Mouse (Mus musculus) frontal cortex, postnatal 25 days (tissue): ENCODE measurements at regions not wholly inside any gene's neighbourhood (a gene's known extent, or its start where the extent isn't known, plus 50 kb on each side); places are given as distances from the start of the nearest gene placed in this dataset.

Source experiments
- DNase-seq, 2 experiments: peaks; one replicate each; pipeline ENCODE4 v3.0.0; 2022; ENCODE audit warnings: low spot score in 2 of 2

DNA sequence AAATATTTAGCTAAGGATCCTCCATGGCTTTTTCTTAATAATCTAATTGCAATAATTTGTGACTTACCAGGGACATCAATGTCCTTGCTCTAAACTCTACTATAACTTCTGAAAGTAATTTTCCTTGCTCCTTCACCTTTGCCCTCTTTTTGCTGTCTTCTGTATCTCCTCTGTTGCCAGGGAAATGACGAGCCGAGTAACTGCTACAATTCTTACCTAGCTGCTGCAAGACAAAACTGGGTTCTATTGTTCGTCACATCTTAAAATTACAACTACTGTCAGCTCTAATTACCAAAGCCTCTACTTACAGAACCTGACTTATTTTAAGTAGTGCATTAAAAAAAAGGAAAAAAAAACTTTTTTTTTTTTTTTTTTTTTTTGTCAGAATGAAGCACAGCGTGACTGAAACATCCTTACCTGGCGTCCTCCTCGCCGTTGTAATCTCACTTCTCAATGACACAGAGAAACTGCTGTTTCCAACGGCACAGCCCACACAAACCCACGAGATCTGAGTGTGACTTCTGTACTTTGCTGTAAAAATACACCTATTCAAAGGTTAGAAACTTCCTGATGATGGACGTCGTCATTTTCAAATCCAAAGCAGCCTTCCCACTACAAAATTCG, 389.4 kb downstream of the Plk2 start:
- no peak for DNase-seq

DNA sequence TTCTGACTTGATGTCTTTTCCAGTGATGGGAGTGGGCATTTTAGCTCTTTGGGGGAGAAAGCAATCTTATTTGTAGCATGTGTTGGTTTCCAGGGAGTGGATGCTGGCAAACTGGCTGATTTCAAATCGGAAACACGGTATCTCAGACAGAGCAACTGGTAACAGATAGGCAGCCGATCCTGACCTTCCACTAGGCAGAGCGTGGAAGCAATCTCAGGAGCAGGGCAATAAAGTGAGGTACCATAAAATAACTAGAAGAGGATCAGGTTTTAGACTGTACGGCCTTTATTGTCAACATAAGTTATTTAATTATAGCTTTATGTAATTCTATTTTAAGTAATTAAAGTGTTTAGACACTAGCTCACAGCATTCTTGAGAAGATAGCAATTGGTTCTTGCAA, 390.0 kb downstream of the Plk2 start:
- no peak for DNase-seq

DNA sequence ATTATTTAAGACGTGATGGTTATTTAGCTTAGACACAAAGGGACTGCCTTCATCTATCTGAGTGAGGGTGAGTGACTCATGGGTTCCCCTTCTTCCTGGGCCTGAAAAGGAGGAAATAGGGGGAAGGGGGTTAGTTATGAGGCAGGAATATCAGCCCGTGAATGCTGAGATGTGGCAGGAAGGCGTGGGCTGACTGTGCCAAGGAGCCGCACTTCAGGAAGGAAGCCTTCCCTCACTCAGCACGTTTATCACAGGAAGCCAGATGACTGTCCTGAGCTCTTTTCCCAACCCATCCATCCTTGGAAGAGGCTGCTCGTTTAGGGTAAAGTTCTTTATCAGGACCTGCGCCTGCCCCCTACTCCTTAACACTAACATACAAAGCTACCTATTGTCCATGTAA, 403.5 kb downstream of the Plk2 start:
- DNase-seq: no peak

DNA sequence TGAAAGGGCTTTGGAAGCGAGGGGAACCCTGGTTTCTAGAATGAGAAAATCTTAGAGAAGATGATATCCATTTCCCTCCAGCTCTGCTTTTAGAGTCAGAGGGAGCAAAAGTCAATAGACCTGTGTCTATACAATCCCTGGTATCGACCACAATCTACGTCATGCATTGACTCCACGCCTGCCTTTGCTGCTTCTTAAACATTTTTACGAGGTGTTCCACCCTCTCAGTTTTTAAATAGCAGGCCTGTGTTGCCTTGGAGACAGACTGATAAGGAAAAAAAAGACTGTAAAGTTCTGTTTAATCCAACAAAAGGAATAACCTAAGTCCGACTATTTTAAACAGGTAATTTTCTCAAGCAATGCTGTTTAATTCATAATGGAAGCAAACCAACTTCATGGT, 408.0 kb downstream of the Plk2 start:
- no peak for DNase-seq

DNA sequence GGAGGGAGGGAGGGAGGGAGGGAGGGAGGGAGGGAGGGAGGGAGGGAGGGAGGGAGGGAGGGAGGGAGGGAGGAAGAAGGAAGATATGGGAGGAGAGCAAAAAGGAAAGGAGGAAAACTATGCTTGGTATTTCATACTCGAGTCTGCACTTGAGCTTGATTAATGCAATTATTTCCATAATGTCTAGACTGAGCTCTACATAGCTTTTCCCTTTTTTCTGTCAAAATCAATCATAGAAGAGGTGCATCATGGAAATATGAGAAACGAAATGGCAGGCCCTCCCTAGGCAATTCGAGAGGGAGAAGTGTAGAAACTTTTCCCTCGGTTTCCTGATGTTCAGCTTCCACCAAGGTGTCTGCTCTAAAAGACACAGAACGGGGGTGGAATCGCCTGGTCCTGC, 417.6 kb downstream of the Plk2 start:
- no peak for DNase-seq

DNA sequence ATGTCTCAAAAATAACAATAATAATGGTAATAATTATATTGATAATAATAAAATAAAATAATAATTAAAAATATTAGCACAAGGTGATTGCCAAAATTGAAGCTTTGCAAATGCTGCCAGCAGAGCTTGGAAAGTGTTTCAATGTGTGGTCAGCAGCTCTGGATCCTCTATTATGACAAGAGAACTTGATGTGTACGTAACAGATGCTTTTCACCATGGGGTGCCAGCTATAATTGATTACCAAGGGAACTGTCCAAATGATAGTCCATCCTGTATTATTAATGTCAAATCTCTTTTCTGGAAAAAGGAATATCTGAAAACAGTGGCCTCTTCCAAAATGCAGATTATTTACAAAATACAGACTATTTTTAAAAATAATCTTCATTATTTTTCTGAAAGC, 419.2 kb downstream of the Plk2 start:
- DNase-seq: no peak

DNA sequence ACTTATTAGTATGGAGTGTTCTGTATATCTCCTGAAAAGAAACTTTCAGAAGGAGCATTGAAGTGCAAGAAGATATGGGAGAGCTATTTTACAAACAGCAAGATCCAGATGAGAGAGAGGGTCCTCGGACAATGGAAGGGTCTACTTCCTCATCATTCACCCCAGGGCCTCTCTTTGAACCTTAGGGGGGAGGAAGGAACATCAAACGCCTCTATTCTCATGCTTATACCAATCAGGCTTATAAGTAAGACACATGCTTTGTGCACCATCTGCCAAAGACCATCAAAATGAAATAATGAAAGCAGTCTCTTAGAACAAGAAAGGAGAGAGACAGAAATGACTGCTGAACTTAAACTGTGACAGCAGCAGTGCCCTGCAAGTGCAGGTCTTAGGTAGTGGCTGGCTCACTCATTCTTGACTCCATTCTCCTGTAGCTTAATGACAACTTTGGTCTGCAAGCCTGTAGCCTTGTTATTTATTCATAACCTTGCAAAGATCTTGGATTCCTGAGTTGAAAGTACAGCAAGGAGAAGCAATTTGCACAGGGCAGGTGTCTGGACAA, 424.5 kb downstream of the Plk2 start:
- DNase-seq: no peak

DNA sequence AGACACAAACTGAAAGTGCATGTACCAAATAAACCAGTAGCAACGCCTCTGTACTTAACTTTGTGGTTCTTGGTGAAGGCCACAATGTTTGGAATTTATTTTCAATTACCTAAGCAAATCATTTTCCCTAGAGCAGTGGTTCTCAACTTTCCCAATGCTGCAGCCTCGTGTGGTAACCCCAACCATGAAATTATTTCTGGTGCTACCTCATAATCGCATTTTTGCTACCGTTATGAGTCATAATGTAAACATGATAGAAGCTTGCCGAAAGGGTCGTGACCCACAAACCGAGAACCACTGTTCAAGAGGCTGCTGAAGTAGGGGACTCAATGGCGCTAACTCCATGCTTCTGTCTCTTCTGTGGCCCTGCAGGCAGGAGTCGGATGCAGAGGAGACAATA, 429.9 kb upstream of the Actbl2 start:
- no peak for DNase-seq

DNA sequence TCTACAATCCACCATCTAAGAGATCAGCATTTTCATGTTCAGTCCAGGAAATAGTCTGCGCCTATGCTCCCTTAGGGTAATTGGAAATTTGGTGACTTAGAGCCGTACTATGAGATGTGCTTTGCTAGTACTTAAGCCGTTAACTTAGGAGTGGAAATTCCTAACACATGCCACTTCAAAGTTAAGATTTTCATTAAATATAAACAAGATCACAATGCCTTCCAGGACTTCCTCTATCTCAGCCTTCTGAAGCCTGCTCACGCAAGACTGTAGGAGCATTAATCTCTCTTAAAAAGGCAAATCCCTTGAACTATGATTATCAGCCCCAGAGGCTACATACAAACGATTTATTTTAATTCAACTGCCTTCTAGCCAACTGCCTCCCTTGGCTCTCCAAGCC, 422.4 kb upstream of the Actbl2 start:
- no peak for DNase-seq

DNA sequence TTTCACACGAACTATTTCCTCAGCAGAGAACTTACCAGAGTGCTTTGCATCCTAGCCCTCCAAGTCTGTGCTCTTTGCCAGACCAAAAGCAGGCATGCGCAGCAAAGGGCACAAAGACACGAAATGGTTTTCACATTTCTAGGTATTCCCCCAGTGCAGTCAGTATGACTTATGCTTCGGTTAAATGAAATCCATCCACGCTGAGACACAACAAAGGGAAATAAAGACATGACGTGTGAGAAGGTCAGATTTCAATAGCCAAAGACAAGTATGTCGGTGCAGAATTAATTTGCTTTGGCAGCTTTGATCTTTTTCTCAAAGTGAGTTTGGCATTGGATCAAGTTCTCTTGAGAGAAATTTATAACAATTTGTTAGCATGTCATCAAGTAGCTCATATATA, 417.9 kb upstream of the Actbl2 start:
- no peak for DNase-seq

DNA sequence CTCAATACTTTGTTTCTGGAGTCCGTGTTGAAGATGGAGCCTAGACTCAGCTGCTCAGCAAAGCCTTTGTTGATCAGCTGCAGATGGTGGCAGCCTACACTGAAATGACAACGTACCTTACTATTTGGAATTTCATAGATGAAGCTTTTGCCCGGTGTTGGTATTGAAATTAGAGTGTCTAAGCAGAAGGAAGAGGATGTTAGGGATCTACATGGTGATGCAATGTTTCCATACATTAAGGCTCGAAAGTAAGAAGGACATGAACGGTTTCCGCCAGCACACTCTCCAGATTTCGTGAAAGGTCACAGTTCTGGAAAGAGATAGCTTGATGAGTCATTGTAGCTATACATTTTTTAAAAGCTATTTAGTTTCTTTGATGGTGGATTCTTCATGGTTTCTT, 412.9 kb upstream of the Actbl2 start:
- no peak for DNase-seq

DNA sequence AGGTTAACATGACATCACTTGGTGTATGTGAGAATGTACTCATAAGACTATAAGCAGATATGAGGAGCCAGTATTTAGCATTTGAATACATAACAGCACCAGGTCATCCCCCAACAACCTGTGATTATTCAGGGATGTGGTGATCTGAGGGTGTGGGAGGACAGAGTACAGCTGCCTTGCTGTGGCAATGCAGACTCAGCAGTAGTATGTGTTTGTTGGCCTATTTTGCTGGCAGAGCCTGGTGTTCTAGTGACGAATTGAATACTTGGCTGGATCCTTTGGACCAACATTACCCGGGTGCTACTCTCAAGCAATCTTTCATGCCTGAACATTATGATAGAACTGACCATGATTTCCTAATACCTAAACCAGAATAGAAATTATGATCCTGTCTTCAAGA, 409.1 kb upstream of the Actbl2 start:
- no peak for DNase-seq

DNA sequence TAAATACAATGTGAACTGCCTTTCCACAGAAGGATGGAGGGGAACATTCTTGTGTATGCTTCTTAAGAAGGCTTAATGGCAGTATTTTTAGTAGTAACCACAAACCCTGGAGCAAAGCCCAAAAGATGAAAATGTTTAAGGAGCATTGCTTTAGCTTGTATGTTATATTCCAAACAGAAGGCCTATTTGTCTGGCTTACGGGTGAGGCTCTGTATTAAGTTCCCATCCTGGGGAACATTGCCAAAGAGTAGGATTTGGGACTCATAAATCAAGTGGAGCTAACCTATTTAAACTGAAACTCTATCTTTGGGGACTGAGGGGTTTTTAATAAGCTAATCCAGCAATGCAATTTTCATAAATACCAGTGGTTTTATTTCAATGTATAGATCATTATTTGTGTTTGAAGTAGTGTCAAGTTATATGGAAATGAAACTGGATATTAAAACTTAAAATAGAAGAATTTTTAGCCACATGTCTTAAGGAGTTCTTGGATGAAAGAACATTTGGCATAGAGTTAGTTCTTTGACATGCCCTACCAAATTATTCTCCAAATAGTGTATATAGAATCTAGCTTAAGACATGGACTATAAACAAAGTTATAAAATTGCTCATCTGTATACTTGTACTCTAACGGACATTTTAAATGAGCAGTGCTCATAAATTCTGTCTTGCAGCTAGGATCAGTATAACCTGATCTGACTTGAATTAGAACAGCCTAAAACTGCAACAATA, 401.7 kb upstream of the Actbl2 start:
- no peak for DNase-seq

DNA sequence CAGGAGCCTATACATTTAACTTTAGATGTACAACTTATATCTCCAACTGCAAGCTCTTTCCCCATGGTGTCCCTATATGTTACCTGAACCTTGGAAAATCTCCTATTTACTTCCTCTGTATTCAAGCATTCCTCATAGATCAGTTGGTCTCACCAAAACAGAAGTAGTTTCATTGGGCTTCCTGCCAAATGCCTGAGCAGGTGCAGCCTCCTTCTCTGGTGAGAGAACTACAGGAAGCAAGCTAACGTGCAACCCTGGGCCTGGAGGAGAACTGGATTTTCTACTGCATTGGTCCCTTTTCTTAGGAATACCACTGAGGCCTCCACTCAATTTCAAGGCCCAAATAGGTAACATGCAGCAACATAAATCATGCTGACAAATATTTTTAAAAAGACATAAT, 400.6 kb upstream of the Actbl2 start:
- no peak for DNase-seq

DNA sequence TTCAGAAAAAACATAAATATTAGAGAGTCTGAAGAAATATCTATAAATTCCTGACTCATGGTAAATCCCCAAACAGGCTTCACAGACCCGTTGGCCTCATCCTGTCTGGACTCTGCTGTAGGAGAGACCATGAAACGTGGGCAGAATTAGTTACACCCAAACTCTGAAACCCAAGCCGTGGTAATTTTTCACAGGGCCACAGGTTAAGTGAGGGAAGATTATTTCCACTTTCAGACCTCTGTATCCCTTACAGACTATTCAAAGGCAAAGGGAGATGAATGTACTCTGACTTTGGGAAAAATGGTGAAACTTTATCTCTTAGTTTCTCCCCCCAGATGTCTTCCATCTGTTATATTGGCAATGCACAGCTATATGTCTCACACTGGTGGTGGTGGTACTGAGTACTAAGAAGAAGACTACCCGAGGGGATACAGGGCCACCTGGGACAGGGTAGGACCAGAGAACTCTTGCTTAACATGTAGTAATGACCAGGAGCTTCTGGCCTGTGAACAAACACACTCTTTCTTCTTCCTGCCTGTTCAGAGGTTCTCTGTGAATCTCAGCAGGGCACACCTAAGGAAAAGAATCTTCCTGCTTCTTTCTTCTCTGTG, 388.8 kb upstream of the Actbl2 start:
- no peak for DNase-seq

DNA sequence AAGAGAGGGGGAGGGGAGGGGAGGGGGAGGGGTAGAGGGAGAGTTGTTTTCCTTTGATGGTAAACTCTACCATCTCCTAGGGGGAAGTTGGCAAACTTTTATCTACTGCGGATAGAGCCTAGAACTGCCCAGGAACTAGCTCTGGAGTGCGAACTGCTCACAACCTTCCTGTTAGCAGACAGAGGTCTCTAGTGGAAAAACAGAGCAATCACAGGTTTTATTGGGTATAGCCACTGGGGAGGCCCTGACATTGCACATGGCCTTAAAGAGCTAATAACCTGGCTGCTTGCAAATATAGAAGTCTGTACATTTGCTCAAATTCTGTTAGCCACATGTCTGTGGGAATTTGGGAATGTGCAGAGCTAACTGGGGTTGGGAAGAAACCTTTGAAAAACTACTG, 388.1 kb upstream of the Actbl2 start:
- no peak for DNase-seq

DNA sequence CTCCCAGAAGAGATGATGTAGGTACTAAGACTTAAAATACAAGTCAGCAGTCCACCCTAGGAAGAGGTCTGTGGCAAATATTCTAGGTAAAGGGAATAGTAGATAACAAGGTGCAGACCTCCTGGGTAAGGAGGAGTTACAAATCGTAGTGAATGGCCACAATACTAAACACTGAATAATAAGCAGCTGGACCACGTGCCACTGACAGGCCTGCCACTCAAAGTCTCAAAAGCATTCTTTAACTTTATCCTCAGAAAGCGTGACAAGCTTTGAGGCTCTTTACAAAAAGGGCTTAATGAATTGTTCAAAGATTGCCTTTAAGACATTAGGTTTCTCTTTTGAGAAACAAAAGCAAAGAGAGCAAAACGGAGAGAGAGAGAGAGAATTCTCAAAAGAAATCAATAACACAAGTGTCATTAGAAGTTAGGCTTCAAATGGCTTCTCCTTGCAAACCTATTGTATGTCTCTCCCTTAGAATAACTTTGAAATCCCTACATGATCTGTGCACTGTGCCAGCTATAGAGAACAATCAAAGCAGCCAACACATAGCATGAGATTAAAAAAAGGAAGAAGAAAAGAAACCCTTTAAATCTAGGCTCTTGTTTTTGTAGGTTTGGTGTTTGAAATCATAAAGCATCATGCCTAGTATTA, 383.6 kb upstream of the Actbl2 start:
- no peak for DNase-seq

DNA sequence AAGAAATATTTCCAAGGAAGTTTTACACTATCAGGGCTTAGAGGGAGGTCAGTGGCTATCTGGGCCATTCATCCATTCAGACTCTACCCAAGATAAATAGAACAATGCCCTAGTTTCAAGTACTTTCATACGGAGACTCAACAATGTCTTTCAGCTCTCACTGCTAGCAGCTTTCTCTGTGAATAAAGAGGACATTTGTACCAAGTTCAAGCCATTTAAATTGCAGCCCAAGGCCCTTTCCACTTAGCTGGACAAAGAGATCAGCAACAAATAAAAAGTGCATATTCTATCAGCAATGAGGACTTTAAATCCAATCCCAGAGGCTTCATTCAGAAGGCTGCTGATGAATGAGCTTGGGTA, 383.1 kb upstream of the Actbl2 start:
- no peak for DNase-seq

DNA sequence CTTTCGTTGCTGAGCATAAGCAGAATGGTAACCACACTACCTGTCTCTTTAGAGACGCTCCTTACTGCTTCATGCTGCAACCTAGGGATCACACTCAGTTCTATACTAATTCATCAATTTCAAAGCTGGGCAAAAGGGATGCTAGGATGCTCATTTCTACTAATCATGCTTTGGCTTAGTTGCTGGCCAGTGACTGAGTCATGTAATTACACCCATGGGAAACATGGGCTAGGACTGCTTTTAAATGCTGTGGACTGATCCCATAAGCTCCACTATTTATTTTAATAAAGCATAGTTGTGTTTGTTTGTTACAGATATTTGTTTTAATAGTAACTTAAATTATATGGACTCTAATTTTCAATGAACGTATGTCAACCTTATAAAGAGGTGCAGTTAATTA, 373.2 kb upstream of the Actbl2 start:
- no peak for DNase-seq

DNA sequence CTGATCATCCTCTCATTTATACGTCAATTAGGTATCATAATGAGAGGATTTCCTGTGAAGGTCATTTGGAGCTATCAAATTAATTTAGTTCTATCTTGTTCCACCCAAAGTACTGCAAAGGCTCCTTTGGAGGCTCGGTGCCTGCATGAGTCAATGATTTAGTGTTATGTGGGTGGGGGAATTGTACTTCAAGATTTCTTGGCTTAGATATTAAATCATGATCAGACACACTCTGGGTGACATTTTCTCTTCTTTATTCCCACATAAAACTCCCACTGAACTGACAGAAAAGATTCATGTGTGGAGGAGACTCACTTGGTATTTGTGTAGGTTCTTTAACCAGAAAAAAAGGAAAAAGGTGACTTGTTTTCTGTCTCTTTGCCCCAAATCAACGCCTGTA, 372.6 kb upstream of the Actbl2 start:
- no peak for DNase-seq

DNA sequence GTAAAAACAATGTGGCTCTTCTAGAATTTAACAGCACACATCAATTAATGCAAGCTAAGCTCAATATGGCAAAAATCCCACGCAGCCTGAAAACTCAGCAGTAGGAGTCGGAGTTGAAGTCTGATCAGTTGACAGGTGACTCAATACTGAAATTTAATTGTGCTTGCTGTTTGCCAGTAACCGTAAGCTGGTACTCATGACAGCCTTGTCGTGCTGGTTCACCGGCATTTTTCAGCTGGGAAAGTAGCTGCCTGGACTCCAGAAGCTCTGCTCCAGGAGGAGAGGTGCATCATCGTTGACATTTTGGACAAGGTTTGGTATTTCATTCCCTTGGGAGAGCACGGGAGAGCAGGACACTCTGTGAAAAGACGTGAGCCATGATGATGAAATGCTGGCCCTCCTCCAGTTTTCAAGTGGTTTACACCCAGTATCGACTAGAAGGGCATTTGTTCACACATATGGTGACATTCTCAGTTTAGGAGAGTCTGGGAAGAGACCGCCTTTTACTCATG, 372.1 kb upstream of the Actbl2 start:
- DNase-seq: peak; percentile 4 to 32

DNA sequence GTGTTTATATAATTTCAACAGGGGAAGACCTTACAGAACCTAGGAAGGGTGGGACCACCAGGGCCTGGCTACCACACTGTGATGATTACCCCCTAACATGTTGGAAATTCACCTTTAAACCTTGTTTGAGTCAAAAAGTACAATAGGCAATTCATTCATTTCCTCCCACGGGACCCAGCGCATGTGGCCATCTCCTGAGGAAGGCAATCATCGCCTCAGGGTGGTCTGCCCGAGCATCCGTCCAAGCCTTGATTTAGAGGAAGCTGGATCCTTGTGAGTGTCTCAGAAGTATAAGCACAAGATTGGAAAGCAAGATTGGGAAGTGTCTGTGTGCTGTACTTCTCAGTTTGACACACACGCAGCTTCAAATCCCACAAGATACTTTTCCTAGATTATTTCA, 360.9 kb upstream of the Actbl2 start:
- DNase-seq: no peak

DNA sequence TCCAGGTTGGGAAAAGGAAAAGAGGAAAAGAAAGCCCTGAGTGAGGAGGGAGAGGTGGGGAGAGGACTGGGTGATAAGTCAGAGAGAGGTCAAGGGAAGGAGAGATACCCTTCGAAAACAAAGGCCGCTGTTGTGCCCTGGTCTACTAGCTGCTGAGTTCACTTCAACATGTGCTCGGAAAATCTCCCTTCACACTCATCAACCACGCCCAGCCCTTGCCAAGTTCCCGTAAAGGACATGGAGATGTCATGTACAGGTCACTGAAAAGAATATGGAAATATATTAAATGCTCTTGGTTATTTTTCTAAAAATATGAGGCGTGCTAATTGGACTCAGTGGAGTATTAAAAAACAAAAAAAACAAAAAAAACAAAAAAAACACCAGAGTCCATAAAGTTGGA, 359.5 kb upstream of the Actbl2 start:
- no peak for DNase-seq
